Mouse (Mus musculus): ENCODE measurements around the gene Tmem245. TPM values are rescaled to one million over a fixed set of nuclear protein-coding genes. Genes with fewer than 3 reads are reported as not detected.
A peak's percentile ranks its signal among the peaks of the same experiment; 100 is the strongest.

Gene Tmem245
- polyA plus RNA-seq (2014; fragmentation: Nextera tagmentation; extraction: Ambion mirVana), result 9.2 and 10.1 TPM in 2 replicates

GRCm38 (mm10) chr4:56946641-56947640 lies at the start of gene Tmem245:
Gene Tmem245 (minus strand): TSS chr4:56947437.
- Histone ChIP-seq H3K9ac (replicated peaks; ENCODE audit: low read length) (peak within 1 kb of the TSS; percentile 74), H3K27me3 (ENCODE audit: control insufficient read depth, insufficient read depth, low read length) (no peaks in the 10 kb centered on the region), H3K4me2 (ENCODE audit: low read length) (peak within 1 kb of the TSS; percentile 89), H3K36me3 (ENCODE audit: control insufficient read depth, insufficient read depth, low read length) (no peaks in the 10 kb centered on the region), H3K9me3 (ENCODE audit: control insufficient read depth, low read length) (no peaks in the 10 kb centered on the region), H3K4me1 (ENCODE audit: control insufficient read depth, insufficient read depth, low read length) (peaks cover 9% of the 10 kb centered on the region), H3K4me3 (replicated peaks; ENCODE audit: low read depth, low read length) (peak within 1 kb of the TSS; percentile 83), H3K27ac (replicated peaks; ENCODE audit: low read depth, low read length) (peak within 1 kb of the TSS; percentile 90)
- peak; percentile 97 for ATAC-seq (ENCODE audit: low FRiP score, low TSS enrichment)
- WGBS, result under 1% methylated on average over 107 of the region's 107 CpGs
- peak; percentile 98 for DNase-seq

GRCm38 (mm10) chr4:56993331-56993730 lies 46.1 kb upstream of the Tmem245 start:
- H3K9me3 ChIP-seq (ENCODE audit: control insufficient read depth, low read length), result 0 out of 2 replicates have a peak, but pooled peaks cover 5% of the 10 kb centered on the region
- peaks cover 5% of the 10 kb centered on the region; the same call in 1 of the 2 replicates for H3K27me3 ChIP-seq (ENCODE audit: control insufficient read depth, insufficient read depth, low read length)
- ATAC-seq (ENCODE audit: low FRiP score, low TSS enrichment), result no peak
- no peak for DNase-seq
- 92% methylated on average over 7 of the region's 7 CpGs for WGBS
- H3K36me3 ChIP-seq (ENCODE audit: control insufficient read depth, insufficient read depth, low read length), result no peaks in the 10 kb centered on the region
- peaks cover 7% of the 10 kb centered on the region for H3K4me1 ChIP-seq (ENCODE audit: control insufficient read depth, insufficient read depth, low read length)
- no peak overlapping the region for H3K27ac ChIP-seq (replicated peaks; ENCODE audit: low read depth, low read length)
- H3K9ac ChIP-seq (replicated peaks; ENCODE audit: low read length), result no peak overlapping the region
- H3K4me3 ChIP-seq (replicated peaks; ENCODE audit: low read depth, low read length), result no peak overlapping the region
- no peak overlapping the region for H3K4me2 ChIP-seq (ENCODE audit: low read length)

GRCm38 (mm10) chr4:56991951-56992350 lies 44.7 kb upstream of the Tmem245 start:
- no peaks in the 10 kb centered on the region for H3K36me3 ChIP-seq (ENCODE audit: control insufficient read depth, insufficient read depth, low read length)
- H3K27me3 ChIP-seq (ENCODE audit: control insufficient read depth, insufficient read depth, low read length), result peaks cover 5% of the 10 kb centered on the region; the same call in 1 of the 2 replicates
- no peak overlapping the region for H3K27ac ChIP-seq (replicated peaks; ENCODE audit: low read depth, low read length)
- DNase-seq (no peak), ATAC-seq (ENCODE audit: low FRiP score, low TSS enrichment) (no peak)
- peaks cover 7% of the 10 kb centered on the region for H3K4me1 ChIP-seq (ENCODE audit: control insufficient read depth, insufficient read depth, low read length)
- no peak overlapping the region for H3K9ac ChIP-seq (replicated peaks; ENCODE audit: low read length)
- 89% methylated on average over 2 of the region's 2 CpGs for WGBS
- 0 out of 2 replicates have a peak, but pooled peaks cover 5% of the 10 kb centered on the region for H3K9me3 ChIP-seq (ENCODE audit: control insufficient read depth, low read length)
- H3K4me2 ChIP-seq (ENCODE audit: low read length), result no peak overlapping the region
- H3K4me3 ChIP-seq (replicated peaks; ENCODE audit: low read depth, low read length), result no peak overlapping the region

GRCm38 (mm10) chr4:56990215-56990584 lies 43.0 kb upstream of the Tmem245 start, which contains the start of gene Frrs1l:
Gene Frrs1l (minus strand): TSS chr4:56990391.
- peak; percentile 83 for DNase-seq
- Histone ChIP-seq H3K4me1 (ENCODE audit: control insufficient read depth, insufficient read depth, low read length) (peaks cover 7% of the 10 kb centered on the region), H3K9me3 (ENCODE audit: control insufficient read depth, low read length) (no peaks in the 10 kb centered on the region), H3K36me3 (ENCODE audit: control insufficient read depth, insufficient read depth, low read length) (no peaks in the 10 kb centered on the region), H3K4me2 (ENCODE audit: low read length) (peak within 1 kb of the TSS; percentile 75), H3K4me3 (replicated peaks; ENCODE audit: low read depth, low read length) (peak within 1 kb of the TSS; percentile 73), H3K27ac (replicated peaks; ENCODE audit: low read depth, low read length) (peak within 1 kb of the TSS; percentile 82), H3K27me3 (ENCODE audit: control insufficient read depth, insufficient read depth, low read length) (peaks cover 5% of the 10 kb centered on the region; the same call in 1 of the 2 replicates), H3K9ac (replicated peaks; ENCODE audit: low read length) (peak within 1 kb of the TSS; percentile 83)
- ATAC-seq (ENCODE audit: low FRiP score, low TSS enrichment), result peak; percentile 90
- WGBS, result under 1% methylated on average over 43 of the region's 44 CpGs

- peaks cover 5% of the 10 kb centered on the region; the same call in 1 of the 2 replicates for H3K27me3 ChIP-seq (ENCODE audit: control insufficient read depth, insufficient read depth, low read length)
- H3K4me2 ChIP-seq (ENCODE audit: low read length), result peak overlapping the region; percentile 75
- peak overlapping the region; percentile 73 for H3K4me3 ChIP-seq (replicated peaks; ENCODE audit: low read depth, low read length)
- WGBS, result 1% methylated on average over 44 of the region's 45 CpGs
- H3K36me3 ChIP-seq (ENCODE audit: control insufficient read depth, insufficient read depth, low read length), result no peaks in the 10 kb centered on the region
- H3K4me1 ChIP-seq (ENCODE audit: control insufficient read depth, insufficient read depth, low read length), result peaks cover 7% of the 10 kb centered on the region
- ATAC-seq (ENCODE audit: low FRiP score, low TSS enrichment), result peak; percentile 74
- no peaks in the 10 kb centered on the region for H3K9me3 ChIP-seq (ENCODE audit: control insufficient read depth, low read length)
- peak overlapping the region; percentile 82 for H3K27ac ChIP-seq (replicated peaks; ENCODE audit: low read depth, low read length)
- peak overlapping the region; percentile 83 for H3K9ac ChIP-seq (replicated peaks; ENCODE audit: low read length)
- peak; percentile 72 for DNase-seq
Observed at GRCm38 (mm10) chr4:56989431-56990214, 42.4 kb upstream of the Tmem245 start.

- no peak overlapping the region for H3K27ac ChIP-seq (replicated peaks; ENCODE audit: low read depth, low read length)
- DNase-seq (no peak), ATAC-seq (ENCODE audit: low FRiP score, low TSS enrichment) (no peak)
- H3K9ac ChIP-seq (replicated peaks; ENCODE audit: low read length), result no peak overlapping the region
- H3K27me3 ChIP-seq (ENCODE audit: control insufficient read depth, insufficient read depth, low read length), result no peaks in the 10 kb centered on the region
- no peak overlapping the region for H3K4me2 ChIP-seq (ENCODE audit: low read length)
- no peak overlapping the region for H3K4me3 ChIP-seq (replicated peaks; ENCODE audit: low read depth, low read length)
- no peaks in the 10 kb centered on the region for H3K9me3 ChIP-seq (ENCODE audit: control insufficient read depth, low read length)
- peaks cover 36% of the 10 kb centered on the region for H3K36me3 ChIP-seq (ENCODE audit: control insufficient read depth, insufficient read depth, low read length)
- H3K4me1 ChIP-seq (ENCODE audit: control insufficient read depth, insufficient read depth, low read length), result no peaks in the 10 kb centered on the region
- WGBS, result 82% methylated on average over 7 of the region's 7 CpGs
Observed at GRCm38 (mm10) chr4:56965586-56966179, 18.4 kb upstream of the Tmem245 start.

GRCm38 (mm10) chr4:56963687-56964086 lies 16.4 kb upstream of the Tmem245 start:
- H3K4me1 ChIP-seq (ENCODE audit: control insufficient read depth, insufficient read depth, low read length), result no peaks in the 10 kb centered on the region
- H3K27ac ChIP-seq (replicated peaks; ENCODE audit: low read depth, low read length), result no peak overlapping the region
- 94% methylated on average over 6 of the region's 6 CpGs for WGBS
- no peak overlapping the region for H3K4me2 ChIP-seq (ENCODE audit: low read length)
- no peaks in the 10 kb centered on the region for H3K9me3 ChIP-seq (ENCODE audit: control insufficient read depth, low read length)
- no peak overlapping the region for H3K9ac ChIP-seq (replicated peaks; ENCODE audit: low read length)
- H3K36me3 ChIP-seq (ENCODE audit: control insufficient read depth, insufficient read depth, low read length), result peaks cover 33% of the 10 kb centered on the region
- DNase-seq, result no peak
- ATAC-seq (ENCODE audit: low FRiP score, low TSS enrichment), result no peak
- H3K4me3 ChIP-seq (replicated peaks; ENCODE audit: low read depth, low read length), result no peak overlapping the region
- no peaks in the 10 kb centered on the region for H3K27me3 ChIP-seq (ENCODE audit: control insufficient read depth, insufficient read depth, low read length)

GRCm38 (mm10) chr4:56961320-56961925 lies 14.2 kb upstream of the Tmem245 start:
- ATAC-seq (ENCODE audit: low FRiP score, low TSS enrichment) (no peak), DNase-seq (no peak)
- no peaks in the 10 kb centered on the region for H3K4me1 ChIP-seq (ENCODE audit: control insufficient read depth, insufficient read depth, low read length)
- H3K9ac ChIP-seq (replicated peaks; ENCODE audit: low read length), result no peak overlapping the region
- 89% methylated on average over 12 of the region's 12 CpGs for WGBS
- no peaks in the 10 kb centered on the region for H3K9me3 ChIP-seq (ENCODE audit: control insufficient read depth, low read length)
- peaks cover 21% of the 10 kb centered on the region for H3K36me3 ChIP-seq (ENCODE audit: control insufficient read depth, insufficient read depth, low read length)
- H3K4me3 ChIP-seq (replicated peaks; ENCODE audit: low read depth, low read length), result no peak overlapping the region
- no peak overlapping the region for H3K4me2 ChIP-seq (ENCODE audit: low read length)
- H3K27ac ChIP-seq (replicated peaks; ENCODE audit: low read depth, low read length), result no peak overlapping the region
- H3K27me3 ChIP-seq (ENCODE audit: control insufficient read depth, insufficient read depth, low read length), result no peaks in the 10 kb centered on the region
